8 mouse cellular contexts compared by ENCODE assay signal in the genomic region with DNA sequence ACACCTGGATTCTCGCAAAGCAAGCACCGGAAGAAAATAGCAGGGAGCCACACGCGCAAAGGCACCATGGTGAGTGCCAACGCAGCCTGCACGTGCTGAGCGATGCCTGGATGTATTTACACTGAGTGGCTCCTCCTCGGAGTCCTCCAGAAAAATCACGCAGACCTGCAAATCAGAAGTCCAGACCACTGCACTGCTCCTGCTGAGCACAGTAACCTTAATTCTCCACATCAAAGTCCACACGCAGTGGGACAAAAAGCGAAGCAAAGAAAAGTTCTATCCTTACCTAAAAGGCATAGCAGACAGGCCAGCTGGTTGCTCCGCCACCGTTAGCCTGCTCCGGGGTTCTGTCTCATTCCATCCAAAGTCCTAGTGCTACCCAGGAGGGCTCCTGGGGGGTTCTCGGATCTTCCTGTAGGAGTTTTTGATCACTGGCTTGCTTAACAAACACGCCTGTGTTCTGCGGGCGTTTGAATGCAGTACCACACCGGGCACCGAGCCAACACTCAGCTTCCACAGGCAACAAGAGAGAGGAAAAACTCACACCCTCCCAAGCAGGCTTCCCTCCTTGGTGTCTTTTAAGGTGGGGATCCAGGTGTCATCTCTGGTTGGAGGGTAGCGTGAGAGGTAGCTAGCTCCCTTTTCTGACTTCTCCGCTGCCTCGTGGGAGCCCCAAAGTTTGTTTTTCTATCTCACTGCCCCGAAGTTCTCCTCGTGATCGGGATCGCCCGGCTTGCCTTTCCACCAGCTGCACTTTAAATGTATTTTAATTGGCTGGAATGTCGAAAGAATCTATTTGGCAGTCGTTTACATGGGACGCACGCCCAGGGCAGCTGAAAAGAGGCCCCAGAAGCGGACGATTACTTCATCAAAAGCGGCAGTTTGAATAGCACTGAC. TPM values are rescaled to one million over a fixed set of nuclear protein-coding genes. Genes with fewer than 3 reads are reported as not detected.
DNase-seq lines count a peak whose midpoint lies in the region; ATAC-seq and TF ChIP-seq lines count a peak whose summit lies in the region.

A gene (minus strand): TSS at position 769 of the 897 bp plus-strand sequence.

- H3K27me3 ChIP-seq in heart, embryonic 10.5 days (ENCODE audit: insufficient read depth, poor library complexity, severe bottlenecking): peaks cover 28% of the 10 kb centered on the region
- H3K27me3 ChIP-seq in limb, embryonic 11.5 days (ENCODE audit: control insufficient read depth, insufficient read depth, low read length): peaks cover 3% of the 10 kb centered on the region; the same call in 1 of the 2 replicates
- peaks cover 21% of the 10 kb centered on the region for H3K27me3 ChIP-seq in midbrain, embryonic 13.5 days
- H3K27me3 ChIP-seq in stomach, embryonic 16.5 days (ENCODE audit: control insufficient read depth, insufficient read depth, low read length): no peaks in the 10 kb centered on the region

- H3K4me1 ChIP-seq in embryonic fibroblast, embryonic 13.5 days (ENCODE audit: control insufficient read depth, insufficient read depth, low read length): no peaks in the 10 kb centered on the region
- peaks cover 10% of the 10 kb centered on the region; the same call in 1 of the 2 replicates for H3K4me1 ChIP-seq in heart, embryonic 10.5 days
- 0 out of 2 replicates have a peak, but pooled peaks cover 3% of the 10 kb centered on the region for H3K4me1 ChIP-seq in limb, embryonic 11.5 days (ENCODE audit: control insufficient read depth, insufficient read depth, low read length)
- H3K4me1 ChIP-seq in midbrain, embryonic 13.5 days (replicated peaks): peaks cover 19% of the 10 kb centered on the region
- H3K4me1 ChIP-seq in stomach, embryonic 16.5 days (ENCODE audit: control insufficient read depth, insufficient read depth, low read length): 0 out of 2 replicates have a peak, but pooled peaks cover 6% of the 10 kb centered on the region

- no peak for TF ChIP-seq CTCF in embryonic fibroblast, embryonic 13.5 days (IDR thresholded peaks at IDR 0.05; ENCODE audit: borderline replicate concordance, insufficient read depth, low read length)

- peak; percentile 80 for DNase-seq in brain, adult 2 months (ENCODE audit: low read depth, low spot score)
- DNase-seq in heart, embryonic 10.5 days (ENCODE audit: low spot score): no peak
- DNase-seq in kidney, adult 8-10 months: peak; percentile 57 to 65
- DNase-seq in limb, embryonic 11.5 days (ENCODE audit: low spot score): peak; percentile 71
- DNase-seq in B cell, adult 2 months: no peak

- H3K27ac ChIP-seq in embryonic fibroblast, embryonic 13.5 days (ENCODE audit: insufficient read depth, low read length): peak within 1 kb of the TSS; percentile 43; the same call in 1 of the 2 replicates
- peak within 1 kb of the TSS; percentile 64; the same call in 1 of the 2 replicates for H3K27ac ChIP-seq in heart, embryonic 10.5 days
- H3K27ac ChIP-seq in limb, embryonic 11.5 days (replicated peaks; ENCODE audit: low read depth, low read length): no peak within 1 kb of the TSS
- H3K27ac ChIP-seq in midbrain, embryonic 13.5 days: peak within 1 kb of the TSS; percentile 80
- 0 out of 2 replicates have a peak within 1 kb of the TSS, but pooled peaks have one; percentile 23 for H3K27ac ChIP-seq in stomach, embryonic 16.5 days (ENCODE audit: low read length)

- no peaks in the 10 kb centered on the region for H3K36me3 ChIP-seq in heart, embryonic 10.5 days
- H3K36me3 ChIP-seq in limb, embryonic 11.5 days (ENCODE audit: control insufficient read depth, insufficient read depth, low read length): no peaks in the 10 kb centered on the region
- H3K36me3 ChIP-seq in midbrain, embryonic 13.5 days: no peaks in the 10 kb centered on the region
- H3K36me3 ChIP-seq in stomach, embryonic 16.5 days (ENCODE audit: control insufficient read depth, insufficient read depth, low read length): no peaks in the 10 kb centered on the region

- no peak for TF ChIP-seq POLR2A in embryonic fibroblast, embryonic 13.5 days (IDR thresholded peaks at IDR 0.05; ENCODE audit: low read depth, low read length)

- H3K9me3 ChIP-seq in heart, embryonic 10.5 days: no peaks in the 10 kb centered on the region
- H3K9me3 ChIP-seq in limb, embryonic 11.5 days (ENCODE audit: control insufficient read depth, low read length): no peaks in the 10 kb centered on the region
- no peaks in the 10 kb centered on the region; the same call in 1 of the 2 replicates for H3K9me3 ChIP-seq in midbrain, embryonic 13.5 days
- H3K9me3 ChIP-seq in stomach, embryonic 16.5 days (replicated peaks; ENCODE audit: control insufficient read depth, low read length): no peaks in the 10 kb centered on the region

- H3K4me2 ChIP-seq in limb, embryonic 11.5 days (ENCODE audit: low read depth, severe bottlenecking): peak within 1 kb of the TSS; percentile 45
- peak within 1 kb of the TSS; percentile 64 for H3K4me2 ChIP-seq in midbrain, embryonic 13.5 days (replicated peaks)
- peak within 1 kb of the TSS; percentile 51 for H3K4me2 ChIP-seq in stomach, embryonic 16.5 days (ENCODE audit: low read depth, low read length)

- peak within 1 kb of the TSS; percentile 28; the same call in 1 of the 2 replicates for H3K9ac ChIP-seq in limb, embryonic 11.5 days (ENCODE audit: low read length)
- H3K9ac ChIP-seq in midbrain, embryonic 13.5 days (replicated peaks): peak within 1 kb of the TSS; percentile 25
- peak within 1 kb of the TSS; percentile 2 for H3K9ac ChIP-seq in stomach, embryonic 16.5 days (ENCODE audit: low read length)

- peak; percentile 37; the same call in 1 of the 2 replicates for ATAC-seq in limb, embryonic 11.5 days (ENCODE audit: insufficient number of reproducible peaks, low FRiP score, low TSS enrichment, low read depth)
- ATAC-seq in midbrain, embryonic 13.5 days: peak; percentile 93
- ATAC-seq in stomach, embryonic 16.5 days (ENCODE audit: insufficient read depth, low FRiP score): peak; percentile 71

- peak within 1 kb of the TSS; percentile 42 for H3K4me3 ChIP-seq in embryonic fibroblast, embryonic 13.5 days (ENCODE audit: insufficient read depth, low read length)
- H3K4me3 ChIP-seq in heart, embryonic 10.5 days: peak within 1 kb of the TSS; percentile 59
- H3K4me3 ChIP-seq in limb, embryonic 11.5 days (ENCODE audit: low read depth, low read length): peak within 1 kb of the TSS; percentile 28
- H3K4me3 ChIP-seq in midbrain, embryonic 13.5 days (replicated peaks): peak within 1 kb of the TSS; percentile 32
- peak within 1 kb of the TSS; percentile 33 for H3K4me3 ChIP-seq in stomach, embryonic 16.5 days (replicated peaks; ENCODE audit: low read length)

- 6% methylated on average over 35 of the region's 35 CpGs for WGBS in heart, embryonic 10.5 days
- WGBS in limb, embryonic 11.5 days: under 1% methylated on average over 35 of the region's 35 CpGs
- WGBS in midbrain, embryonic 13.5 days: 3% methylated on average over 35 of the region's 35 CpGs
- WGBS in stomach, embryonic 16.5 days: 1% methylated on average over 35 of the region's 35 CpGs

RNA-seq across cellular contexts. Expression of the gene that starts here (rescaled TPM):
- 1.3 and 1.7 TPM in 2 replicates for polyA plus RNA-seq in embryonic fibroblast, embryonic 13.5 days (2011; ENCODE audit: insufficient read length, low read depth, missing spikeins)
- polyA plus RNA-seq in heart, embryonic 10.5 days (2016; fragmentation: Nextera tagmentation; extraction: Ambion mirVana): 2.2 and 2.3 TPM in 2 replicates
- 2.7 and 4.0 TPM in 2 replicates for polyA plus RNA-seq in limb, embryonic 11.5 days (2014; fragmentation: Nextera tagmentation; extraction: Ambion mirVana)
- polyA plus RNA-seq in midbrain, embryonic 13.5 days (2015; fragmentation: Nextera tagmentation; extraction: Ambion mirVana): 14.2 and 17.7 TPM in 2 replicates
- 4.1 and 4.8 TPM in 2 replicates for polyA plus RNA-seq in stomach, embryonic 16.5 days (2015; fragmentation: Nextera tagmentation; extraction: Ambion mirVana)

Comparison
In these comparisons a context has a peak if more than half of its experiments do, and no peak if none do; other contexts are left out.
1. DNase-seq: peak in brain, adult 2 months (single experiment), kidney, adult 8-10 months (2 of 2) and limb, embryonic 11.5 days (single experiment); none in heart, embryonic 10.5 days (single experiment) and B cell, adult 2 months (0 of 2).
2. ATAC-seq: peak in every context shown above with its lines; median percentile 93 in midbrain, embryonic 13.5 days; 71 in stomach, embryonic 16.5 days; 37 in limb, embryonic 11.5 days.
3. Peak in every context shown above with its lines, with median percentiles within 50 percentile points of each other: H3K4me3 ChIP-seq, H3K4me2 ChIP-seq and H3K9ac ChIP-seq.